Mouse (Mus musculus) ES-E14 (cell line): ENCODE measurements around the gene Slc2a5.

Source experiments
- CHD2 ChIP-seq: IDR thresholded peaks from 2 replicates; pipeline ENCODE4 v1.6.1; 2014; ENCODE audit warnings: mild to moderate bottlenecking, low read depth, low read length, inconsistent platforms
- HCFC1 ChIP-seq: IDR thresholded peaks from 2 replicates; pipeline ENCODE4 v1.6.1; 2012; ENCODE audit warnings: low read length, inconsistent platforms, borderline replicate concordance; ENCODE audit not compliant: insufficient read depth
- MAFK ChIP-seq: IDR thresholded peaks from 2 replicates; pipeline ENCODE4 v1.6.1; 2014; ENCODE audit warnings: mild to moderate bottlenecking, low read depth, low read length, inconsistent platforms; ENCODE audit not compliant: insufficient read depth
- ZC3H11A ChIP-seq: IDR thresholded peaks from 2 replicates; pipeline ENCODE4 v1.6.1; 2012; ENCODE audit warnings: low read depth, mild to moderate bottlenecking, inconsistent platforms, low read length, borderline replicate concordance

DNA sequence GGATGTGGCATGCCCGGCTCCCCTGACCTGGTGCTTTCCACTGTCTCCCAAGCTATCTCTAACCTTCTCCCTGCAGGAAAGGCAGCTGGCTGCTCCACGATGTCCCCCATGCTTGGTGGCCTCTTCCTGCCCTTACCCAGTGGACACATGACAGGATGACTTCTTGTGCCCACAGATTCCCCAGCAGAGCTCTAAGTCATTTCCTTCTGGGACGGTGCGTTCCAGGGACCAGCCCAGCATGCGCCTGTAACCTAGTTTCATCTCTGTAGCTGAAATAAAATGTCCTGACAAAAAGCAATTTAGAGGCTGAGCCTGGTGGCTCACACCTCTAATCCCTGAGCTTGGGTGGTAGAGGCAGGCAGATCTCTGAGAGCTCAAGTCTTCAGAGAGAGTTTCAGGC lies 12.4 kb upstream of the Slc2a5 start:
- no peak for TF ChIP-seq HCFC1
- no peak for TF ChIP-seq ZC3H11A
- TF ChIP-seq MAFK, result no peak
- TF ChIP-seq CHD2, result no peak
